Mouse (Mus musculus) forebrain, embryonic 15.5 days (tissue): Measurements from ENCODE around the gene Gm49361. TPM values are rescaled to one million over a fixed set of nuclear protein-coding genes. Genes with fewer than 3 reads are reported as not detected.
A peak's percentile ranks its signal among the peaks of the same experiment; 100 is the strongest.
"Not testable (repeated sequence)": the region's sequence is repeated elsewhere in the genome, so short reads cannot be mapped to it uniquely, and the experiment has no call there.

Experiments
- ATAC-seq: fragments of 200-750 bp; cut with Nextera tagmentation; replicated peaks from 2 replicates; pipeline ENCODE4 v1.8.0; 2017; ENCODE audit warnings: mild to moderate bottlenecking, moderate TSS enrichment, moderate library complexity
- H3K27ac ChIP-seq: fragments of 300-500 bp; sonication (generic); replicated peaks from 2 replicates; pipeline ENCODE4 v1.5.1; 2015; ENCODE audit warnings: mild to moderate bottlenecking, inconsistent platforms
- H3K27me3 ChIP-seq: fragments of 300-500 bp; sonication (generic); 2 replicates; pipeline ENCODE4 v1.6.1; 2015; ENCODE audit warnings: inconsistent platforms
- H3K36me3 ChIP-seq: fragments of 300-500 bp; sonication (generic); 2 replicates; pipeline ENCODE4 v1.6.1; 2015; ENCODE audit warnings: mild to moderate bottlenecking, inconsistent platforms
- H3K4me1 ChIP-seq: fragments of 300-500 bp; sonication (generic); 2 replicates; pipeline ENCODE4 v1.6.1; 2015; ENCODE audit warnings: inconsistent platforms
- H3K4me2 ChIP-seq: fragments of 300-500 bp; sonication (generic); replicated peaks from 2 replicates; pipeline ENCODE4 v1.6.1; 2015; ENCODE audit warnings: mild to moderate bottlenecking, inconsistent platforms
- H3K4me3 ChIP-seq: fragments of 300-500 bp; sonication (generic); 2 replicates; pipeline ENCODE4 v1.5.1; 2015; ENCODE audit warnings: mild to moderate bottlenecking, inconsistent platforms
- H3K9ac ChIP-seq: fragments of 300-500 bp; sonication (generic); replicated peaks from 2 replicates; pipeline ENCODE4 v1.6.1; 2015; ENCODE audit warnings: mild to moderate bottlenecking, inconsistent platforms
- H3K9me3 ChIP-seq: fragments of 300-500 bp; sonication (generic); 2 replicates; pipeline ENCODE4 v1.6.1; 2016; ENCODE audit warnings: inconsistent platforms
- WGBS: fragments of 180-500 bp; shearing (Covaris S2); methylation state at CpG from one replicate; pipeline ENCODE4 v1.1.7; 2015; ENCODE audit warnings: mixed read lengths; 5-methylcytosine and 5-hydroxymethylcytosine counted together
- polyA plus RNA-seq: library from polyadenylated mRNA; unstranded; fragments of >200 nt; fragmentation: Nextera tagmentation; extraction: Ambion mirVana; gene quantifications from 2 replicates; pipeline ENCODE4 v1.2.1, GENCODE M21; 2015

Gene Gm49361
- polyA plus RNA-seq, 1 experiment from 2014 or later, result not detected

DNA sequence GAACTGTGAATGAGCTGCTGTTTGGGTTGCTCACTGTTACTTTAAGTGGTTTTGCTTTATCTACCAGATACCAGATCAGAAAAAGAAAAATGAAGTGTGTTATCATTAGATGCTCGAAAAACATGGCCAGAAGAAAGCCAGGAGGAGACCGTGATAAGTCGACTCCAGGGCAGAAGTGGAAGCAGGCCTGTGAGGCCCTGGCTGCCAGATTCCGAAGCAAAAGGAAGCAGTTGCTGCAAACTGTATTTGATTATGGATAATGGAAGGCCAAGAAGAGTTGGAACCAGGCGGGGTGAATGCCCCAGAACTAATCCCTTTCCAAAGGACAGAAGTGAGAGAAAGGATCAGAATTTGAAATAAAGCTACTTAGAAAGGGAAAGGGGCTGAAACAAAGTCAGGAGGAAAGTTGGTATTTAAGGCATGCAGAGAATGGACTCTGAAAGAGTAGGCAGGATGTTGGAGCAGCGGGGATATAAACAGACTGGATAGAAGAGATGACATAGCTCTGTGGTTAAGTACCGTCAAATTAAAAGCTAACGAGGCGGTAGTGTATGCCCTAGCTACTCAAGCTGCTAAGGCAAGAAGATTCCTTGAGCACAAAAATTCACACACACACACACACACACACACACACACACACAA is 7.6 kb upstream of the Gm49361 start:
- Histone ChIP-seq H3K27me3 (no peaks in the 10 kb centered on the region), H3K9ac (no peak overlapping the region), H3K36me3 (no peaks in the 10 kb centered on the region), H3K4me1 (no peaks in the 10 kb centered on the region), H3K27ac (no peak overlapping the region), H3K9me3 (no peaks in the 10 kb centered on the region), H3K4me2 (no peak overlapping the region), H3K4me3 (no peak overlapping the region)
- no peak for ATAC-seq
- 19% methylated on average over 9 of the region's 9 CpGs for WGBS

DNA sequence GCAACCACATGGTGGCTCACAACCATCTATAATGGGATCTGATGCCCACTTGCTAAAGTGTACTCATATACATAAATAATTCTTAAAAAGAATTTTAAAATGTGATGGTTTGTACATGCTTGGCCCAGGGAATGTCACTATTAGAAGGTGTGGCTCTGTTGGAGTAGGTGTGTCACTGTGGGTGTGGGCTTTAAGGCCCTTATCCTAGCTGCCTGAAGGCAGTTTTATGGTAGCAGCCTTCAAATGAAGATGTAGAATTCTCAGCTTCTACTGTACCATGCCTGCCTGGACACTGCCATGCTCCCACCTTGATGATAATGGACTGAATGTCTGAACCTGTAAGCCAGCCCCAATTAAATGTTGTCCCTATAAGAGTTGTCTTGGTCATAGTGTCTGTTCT is 5.1 kb upstream of the Gm49361 start:
- not testable (repeated sequence) for H3K36me3 ChIP-seq, ATAC-seq, H3K27me3 ChIP-seq, H3K4me2 ChIP-seq, H3K4me1 ChIP-seq, H3K9ac ChIP-seq, H3K9me3 ChIP-seq, H3K27ac ChIP-seq, H3K4me3 ChIP-seq

DNA sequence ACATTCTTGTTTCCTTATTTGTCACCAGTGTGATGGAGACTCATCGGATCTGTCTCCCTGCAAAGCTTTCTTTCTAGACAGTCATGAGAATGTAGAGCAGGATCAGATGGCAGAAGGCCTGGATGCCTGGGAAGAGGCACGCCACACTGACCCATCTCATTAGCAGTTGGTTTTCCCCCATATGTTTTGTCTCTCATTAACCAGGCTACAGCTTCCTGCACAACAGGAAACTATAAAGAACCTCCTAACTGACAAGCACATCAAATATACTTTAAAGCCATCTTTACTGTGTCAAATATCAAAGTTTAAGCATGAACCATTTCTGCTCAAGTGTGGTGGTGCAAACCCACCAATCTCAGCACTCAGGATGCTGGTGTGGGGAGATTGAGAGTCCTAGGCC is 3.6 kb upstream of the Gm49361 start:
- Histone ChIP-seq H3K9ac (no peak overlapping the region), H3K4me1 (peaks cover 16% of the 10 kb centered on the region), H3K4me3 (no peak overlapping the region), H3K27me3 (no peaks in the 10 kb centered on the region), H3K27ac (no peak overlapping the region), H3K4me2 (no peak overlapping the region), H3K9me3 (no peaks in the 10 kb centered on the region), H3K36me3 (no peaks in the 10 kb centered on the region)
- WGBS, result 68% methylated on average over 2 of the region's 2 CpGs
- no peak for ATAC-seq

DNA sequence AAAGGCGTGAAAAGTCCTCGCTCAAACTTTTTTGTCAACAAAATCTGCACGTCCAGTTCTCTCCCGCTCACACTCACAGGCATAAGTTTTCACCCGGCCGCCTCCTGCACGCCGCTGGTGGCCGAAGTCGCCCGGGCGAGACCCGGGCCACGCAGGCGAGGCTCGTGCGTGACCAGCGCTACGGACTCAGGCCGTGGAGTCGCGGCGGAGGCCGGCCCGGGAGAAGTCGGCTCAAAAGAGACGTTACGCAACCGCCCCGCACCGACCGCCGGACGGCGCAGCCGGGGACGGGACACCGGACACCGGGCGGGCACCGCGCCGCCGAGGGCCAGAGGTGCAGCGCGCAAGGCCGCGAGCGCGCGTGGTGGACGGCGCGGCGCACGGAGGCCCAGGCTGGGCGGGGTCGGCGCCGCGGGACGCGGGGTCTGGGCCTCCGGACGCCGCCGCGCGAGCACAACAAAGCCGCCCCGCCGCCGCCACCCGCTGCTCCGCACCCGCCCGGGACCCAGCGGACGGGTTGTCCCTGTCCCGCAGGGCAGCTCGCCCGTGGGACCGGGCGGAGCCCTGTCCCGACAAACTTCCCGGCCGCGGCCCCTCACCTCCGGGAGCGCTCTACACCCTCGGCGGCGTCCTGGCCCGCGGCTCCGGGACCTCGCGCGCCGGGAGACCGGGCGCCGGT is 473 bp downstream of the Gm49361 start:
- ATAC-seq, result peak; percentile 77
- Histone ChIP-seq H3K4me3 (peak overlapping the region; percentile 68), H3K9ac (peak overlapping the region; percentile 62), H3K4me2 (peak overlapping the region; percentile 93), H3K27me3 (no peaks in the 10 kb centered on the region), H3K36me3 (no peaks in the 10 kb centered on the region), H3K4me1 (peaks cover 28% of the 10 kb centered on the region), H3K9me3 (no peaks in the 10 kb centered on the region), H3K27ac (peak overlapping the region; percentile 46)
- under 1% methylated on average over 96 of the region's 103 CpGs for WGBS

DNA sequence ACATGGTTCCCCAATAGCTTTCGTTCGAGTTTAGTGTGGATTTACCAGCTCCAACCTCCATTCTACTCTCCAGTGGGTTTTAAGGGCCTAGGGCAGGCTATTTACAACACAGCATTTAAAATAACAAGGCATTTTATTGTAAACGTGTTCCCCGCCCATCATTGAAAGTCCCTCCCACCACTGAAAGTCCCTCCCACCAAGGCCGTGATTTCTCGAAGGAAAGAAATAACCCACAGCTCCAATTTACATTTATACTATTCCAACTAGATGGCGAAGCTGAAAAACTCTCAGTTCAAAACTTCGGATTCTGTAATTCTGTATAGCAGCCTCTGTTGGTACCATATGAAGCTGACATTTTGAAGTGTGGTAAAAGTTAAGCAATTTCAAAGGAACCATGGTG is 1.4 kb downstream of the Gm49361 start:
- H3K9ac ChIP-seq, result peak overlapping the region; percentile 62; the same call in 1 of the 2 replicates
- WGBS, result 1% methylated on average over 8 of the region's 8 CpGs
- ATAC-seq, result no peak

DNA sequence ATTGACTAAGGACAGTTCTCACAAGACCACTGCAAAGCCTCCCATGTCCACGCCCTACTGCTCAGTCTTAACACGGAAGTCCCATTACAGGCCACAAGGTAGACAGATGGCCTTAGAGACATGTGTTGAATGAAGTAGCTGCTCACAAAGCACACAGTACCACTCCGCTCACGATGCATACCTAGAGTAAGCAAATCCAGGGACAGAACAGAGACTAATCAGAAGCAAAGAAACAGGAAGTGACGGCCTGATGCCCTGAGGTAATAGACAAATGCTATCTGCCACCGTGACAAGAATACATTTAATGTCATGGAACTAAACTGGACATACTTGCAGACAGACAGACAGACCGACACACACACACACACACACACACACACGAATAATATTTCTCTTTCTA is 5.3 kb downstream of the Gm49361 start:
- Histone ChIP-seq H3K27me3 (no peaks in the 10 kb centered on the region), H3K36me3 (no peaks in the 10 kb centered on the region), H3K4me3 (no peak overlapping the region), H3K27ac (no peak overlapping the region), H3K4me1 (peaks cover 22% of the 10 kb centered on the region), H3K4me2 (no peak overlapping the region), H3K9ac (no peak overlapping the region), H3K9me3 (no peaks in the 10 kb centered on the region)
- ATAC-seq, result no peak
- WGBS, result 84% methylated on average over 8 of the region's 8 CpGs

More for the DNA sequence above, 1.4 kb downstream of the Gm49361 start:
- peak overlapping the region; percentile 68 for H3K4me3 ChIP-seq
- H3K4me1 ChIP-seq, result peaks cover 28% of the 10 kb centered on the region
- no peaks in the 10 kb centered on the region for H3K9me3 ChIP-seq
- H3K27ac ChIP-seq, result no peak overlapping the region
- peak overlapping the region; percentile 93 for H3K4me2 ChIP-seq
- no peaks in the 10 kb centered on the region for H3K36me3 ChIP-seq
- H3K27me3 ChIP-seq, result no peaks in the 10 kb centered on the region

DNA sequence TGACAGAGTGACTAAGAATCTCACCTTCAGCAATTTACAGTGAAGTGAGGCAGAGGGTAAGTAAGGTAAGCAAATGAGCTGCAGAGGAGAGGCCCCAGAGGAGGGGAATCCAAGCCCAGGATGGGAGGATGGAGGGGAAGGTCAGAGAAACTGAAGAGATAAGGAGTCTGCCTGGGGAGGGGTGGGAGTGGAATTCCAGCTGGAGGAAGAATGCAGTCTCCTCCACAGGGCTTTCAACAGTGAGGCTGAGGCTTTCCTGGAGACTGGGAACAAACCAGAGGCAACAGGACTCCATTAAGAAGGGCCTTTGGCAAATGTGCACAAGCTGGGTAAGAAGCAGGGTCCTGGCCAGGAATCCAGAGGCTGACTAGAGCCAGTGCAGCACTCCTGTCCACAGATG is 8.8 kb downstream of the Gm49361 start:
- no peak overlapping the region for H3K4me3 ChIP-seq
- no peaks in the 10 kb centered on the region for H3K27me3 ChIP-seq

DNA sequence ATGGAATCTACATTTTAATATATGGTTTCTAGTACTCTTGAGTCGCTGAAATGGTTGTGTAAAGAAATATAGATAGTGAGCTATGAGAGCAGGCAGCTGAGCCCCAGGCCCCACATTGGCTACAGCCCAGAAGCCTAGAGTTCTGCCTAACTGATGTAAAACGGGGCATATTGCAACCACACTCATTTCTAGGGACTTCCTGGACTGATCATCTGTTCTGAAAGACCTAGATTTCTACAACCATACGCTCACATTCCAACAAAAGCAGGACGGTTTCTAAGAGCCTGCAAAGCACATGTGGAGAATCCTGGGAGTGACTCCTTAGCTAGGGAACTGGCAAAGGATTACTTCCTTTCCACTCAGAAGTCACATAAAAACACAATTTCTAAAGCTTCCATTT is 9.8 kb downstream of the Gm49361 start:
- WGBS, result 67% methylated on average over 4 of the region's 4 CpGs
- no peaks in the 10 kb centered on the region for H3K9me3 ChIP-seq
- no peak overlapping the region for H3K27ac ChIP-seq
- H3K4me2 ChIP-seq, result no peak overlapping the region
- no peak overlapping the region for H3K4me3 ChIP-seq
- ATAC-seq, result no peak
- H3K4me1 ChIP-seq, result peaks cover 14% of the 10 kb centered on the region
- H3K36me3 ChIP-seq, result no peaks in the 10 kb centered on the region
- no peak overlapping the region for H3K9ac ChIP-seq
- no peaks in the 10 kb centered on the region for H3K27me3 ChIP-seq

More for the DNA sequence above, 8.8 kb downstream of the Gm49361 start:
- Histone ChIP-seq H3K9me3 (no peaks in the 10 kb centered on the region), H3K4me2 (no peak overlapping the region), H3K4me1 (peaks cover 11% of the 10 kb centered on the region; the same call in 1 of the 2 replicates), H3K27ac (no peak overlapping the region), H3K9ac (no peak overlapping the region), H3K36me3 (no peaks in the 10 kb centered on the region)
- no peak for ATAC-seq

DNA sequence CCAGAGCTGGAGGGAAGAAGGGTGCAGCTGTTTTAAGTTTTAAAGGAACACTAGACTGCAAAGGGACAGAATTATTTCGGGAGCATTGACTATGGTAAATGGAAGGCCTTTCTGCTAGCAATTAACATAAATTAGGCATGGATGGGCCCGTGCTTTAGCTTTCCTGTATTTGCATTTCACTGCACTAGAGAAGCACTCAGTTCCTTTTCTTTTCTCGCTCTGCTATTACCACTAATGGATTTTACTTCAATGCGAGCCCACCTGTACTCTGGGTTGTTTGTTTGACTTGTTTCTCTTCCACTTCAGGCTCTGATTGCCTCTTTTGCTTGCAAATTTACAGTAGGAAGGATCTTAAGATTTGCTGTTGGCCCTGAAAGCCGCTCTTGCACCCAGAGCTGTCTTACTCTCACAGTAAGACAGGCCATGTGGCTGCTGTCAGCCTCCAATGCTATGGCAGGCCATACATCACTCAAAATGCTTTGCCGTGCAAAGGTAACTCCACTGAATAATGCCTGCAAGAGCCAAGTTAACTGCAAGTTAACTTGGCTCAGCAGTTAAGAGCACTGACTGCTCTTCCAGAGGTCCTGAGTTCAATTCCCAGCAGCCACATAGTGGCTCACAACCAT is 13.1 kb downstream of the Gm49361 start:
- H3K9me3 ChIP-seq, result no peaks in the 10 kb centered on the region
- H3K4me1 ChIP-seq, result peaks cover 32% of the 10 kb centered on the region
- no peak overlapping the region for H3K4me3 ChIP-seq
- WGBS, result 33% methylated on average over 6 of the region's 6 CpGs
- no peak overlapping the region for H3K9ac ChIP-seq
- H3K4me2 ChIP-seq, result no peak overlapping the region
- H3K27me3 ChIP-seq, result no peaks in the 10 kb centered on the region
- peak; percentile 69 for ATAC-seq
- peak overlapping the region; percentile 47 for H3K27ac ChIP-seq
- no peaks in the 10 kb centered on the region for H3K36me3 ChIP-seq

DNA sequence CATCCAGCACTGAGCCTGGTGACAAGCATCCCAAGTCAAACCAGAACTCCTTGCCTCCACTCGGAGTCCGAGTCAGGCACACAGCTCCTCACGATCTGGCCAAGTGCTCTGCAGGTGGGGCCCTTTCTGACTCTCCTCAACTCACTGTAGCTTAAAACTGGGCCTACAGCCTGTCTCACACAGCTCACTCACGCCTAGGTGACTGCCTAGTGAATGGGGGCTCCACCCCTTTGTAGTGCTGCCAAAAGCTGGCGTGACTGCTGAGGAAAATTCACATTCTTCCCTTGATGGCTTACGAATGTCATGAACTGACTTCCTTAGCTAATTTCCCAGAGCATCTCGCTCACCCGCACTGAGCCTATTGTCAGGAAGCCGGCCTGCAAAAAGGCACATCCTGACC is 15.4 kb downstream of the Gm49361 start:
- no peak overlapping the region for H3K9ac ChIP-seq
- H3K4me2 ChIP-seq, result no peak overlapping the region
- H3K36me3 ChIP-seq, result no peaks in the 10 kb centered on the region
- H3K4me1 ChIP-seq, result peaks cover 32% of the 10 kb centered on the region
- no peak overlapping the region for H3K4me3 ChIP-seq
- peak; percentile 50 for ATAC-seq
- WGBS, result 23% methylated on average over 9 of the region's 9 CpGs
- peak overlapping the region; percentile 40; the same call in 1 of the 2 replicates for H3K27ac ChIP-seq
- no peaks in the 10 kb centered on the region for H3K9me3 ChIP-seq
- no peaks in the 10 kb centered on the region for H3K27me3 ChIP-seq

DNA sequence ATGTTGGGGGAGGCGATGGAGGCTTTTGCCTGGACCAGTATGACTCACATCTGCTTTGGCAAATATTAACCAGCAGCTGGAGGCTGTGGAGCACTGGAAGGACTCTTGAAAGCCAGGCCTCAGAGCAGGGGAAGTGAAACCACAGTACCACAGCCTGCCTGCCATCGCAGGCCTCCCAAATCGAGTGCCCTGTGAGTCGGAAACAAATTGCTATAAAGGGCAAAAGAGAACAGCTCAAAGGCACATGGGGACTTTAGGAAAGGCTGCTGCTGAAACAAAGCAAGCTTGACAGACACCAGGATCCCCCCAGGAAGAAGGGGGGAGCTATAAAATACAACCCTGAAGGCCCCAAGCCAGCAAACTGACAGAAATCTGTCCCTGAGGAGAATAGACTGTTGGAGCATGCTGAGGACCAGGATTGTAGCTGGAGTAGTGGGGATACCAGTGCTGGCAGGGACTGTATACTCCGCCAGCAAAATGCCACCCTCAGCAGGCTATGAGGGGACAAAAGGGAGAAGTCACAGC is 15.9 kb downstream of the Gm49361 start:
- no peak overlapping the region for H3K4me3 ChIP-seq
- H3K9me3 ChIP-seq, result no peaks in the 10 kb centered on the region
- peak; percentile 62 for ATAC-seq
- peak overlapping the region; percentile 40; the same call in 1 of the 2 replicates for H3K27ac ChIP-seq
- peaks cover 32% of the 10 kb centered on the region for H3K4me1 ChIP-seq
- 34% methylated on average over 5 of the region's 5 CpGs for WGBS
- no peaks in the 10 kb centered on the region for H3K36me3 ChIP-seq
- H3K27me3 ChIP-seq, result no peaks in the 10 kb centered on the region
- H3K4me2 ChIP-seq, result no peak overlapping the region
- H3K9ac ChIP-seq, result 0 out of 2 replicates have a peak overlapping the region, but pooled peaks have one; percentile 18

DNA sequence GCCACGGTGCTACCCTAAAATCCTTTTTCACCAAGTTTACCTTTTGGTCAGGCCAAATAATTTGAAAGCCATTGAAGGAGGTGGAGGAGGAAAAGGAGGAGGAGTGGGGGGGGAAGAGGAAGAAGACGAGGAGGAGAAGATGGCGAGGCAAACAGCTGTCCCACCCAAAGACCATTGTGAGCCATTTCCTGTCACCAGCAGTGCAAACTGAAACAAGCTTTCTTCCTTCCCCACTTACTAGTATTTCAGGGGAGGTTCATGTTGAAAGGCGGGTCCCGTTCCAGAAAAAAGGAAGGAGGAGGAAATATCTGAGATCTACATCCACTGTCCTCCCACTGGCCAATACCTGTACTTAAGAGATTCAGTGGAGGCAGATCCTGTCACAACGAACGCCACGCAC is 16.5 kb downstream of the Gm49361 start:
- 94% methylated on average over 8 of the region's 8 CpGs for WGBS
- peaks cover 32% of the 10 kb centered on the region for H3K4me1 ChIP-seq
- H3K27ac ChIP-seq, result peak overlapping the region; percentile 40; the same call in 1 of the 2 replicates
- no peaks in the 10 kb centered on the region for H3K36me3 ChIP-seq
- no peak for ATAC-seq
- no peaks in the 10 kb centered on the region for H3K9me3 ChIP-seq
- no peak overlapping the region for H3K9ac ChIP-seq
- no peak overlapping the region for H3K4me2 ChIP-seq
- no peak overlapping the region for H3K4me3 ChIP-seq
- H3K27me3 ChIP-seq, result no peaks in the 10 kb centered on the region
